In genomic region chr2:78724416-78724815, GRCm38 (mm10) we compare ENCODE assay signal across 20 mouse cellular contexts.
"Had no signal": no experiment of that assay in that cellular context is flagged by ENCODE, and none has a peak within 500 bp of the region (broad histone marks: within the 10 kb centered on the region; RNA-seq: fewer than 3 reads in every experiment).

No protein-coding gene starts in this region.

- H3K27me3 ChIP-seq: limb, embryonic 13.5 days; liver, embryonic 13.5 days; lung, embryonic 15.5 days; midbrain, embryonic 12.5 days; midbrain, embryonic 15.5 days; neural tube, embryonic 12.5 days; neural tube, embryonic 15.5 days had no signal

- ATAC-seq: midbrain, embryonic 15.5 days had no signal

- H3K36me3 ChIP-seq: limb, embryonic 10.5 days; limb, embryonic 13.5 days; liver, embryonic 13.5 days; lung, embryonic 15.5 days; midbrain, embryonic 12.5 days; midbrain, embryonic 15.5 days; neural tube, embryonic 12.5 days; neural tube, embryonic 15.5 days had no signal

- H3K9ac ChIP-seq: limb, embryonic 13.5 days; liver, embryonic 13.5 days; lung, embryonic 15.5 days; midbrain, embryonic 12.5 days; midbrain, embryonic 15.5 days; neural tube, embryonic 12.5 days; neural tube, embryonic 15.5 days had no signal

- H3K4me1 ChIP-seq: limb, embryonic 10.5 days; limb, embryonic 13.5 days; midbrain, embryonic 12.5 days; midbrain, embryonic 15.5 days; neural tube, embryonic 12.5 days; neural tube, embryonic 15.5 days had no signal

- H3K4me3 ChIP-seq: limb, embryonic 10.5 days; limb, embryonic 13.5 days; liver, embryonic 13.5 days; lung, embryonic 15.5 days; midbrain, embryonic 12.5 days; midbrain, embryonic 15.5 days; neural tube, embryonic 12.5 days; neural tube, embryonic 15.5 days had no signal

- H3K9me3 ChIP-seq: limb, embryonic 10.5 days; limb, embryonic 13.5 days; liver, embryonic 13.5 days; lung, embryonic 15.5 days; midbrain, embryonic 12.5 days; midbrain, embryonic 15.5 days; neural tube, embryonic 12.5 days; neural tube, embryonic 15.5 days had no signal

- H3K27ac ChIP-seq: limb, embryonic 10.5 days; limb, embryonic 13.5 days; liver, embryonic 13.5 days; lung, embryonic 15.5 days; macrophage; midbrain, embryonic 12.5 days; midbrain, embryonic 15.5 days; neural tube, embryonic 12.5 days; neural tube, embryonic 15.5 days; stomach, postnatal 0 days had no signal

- DNase-seq: kidney, adult 18-20 months; kidney, adult 9 months; kidney, postnatal 14 days; kidney, postnatal 4 days; liver, embryonic 13.5 days; right cerebral cortex, adult 18-20 months; right cerebral cortex, postnatal 14 days; right cerebral cortex, postnatal 4 days; thymus, adult 2 months; thymus, postnatal 14 days; thymus, postnatal 4 days had no signal

- H3K4me2 ChIP-seq: limb, embryonic 13.5 days; liver, embryonic 13.5 days; lung, embryonic 15.5 days; midbrain, embryonic 12.5 days; midbrain, embryonic 15.5 days; neural tube, embryonic 12.5 days; neural tube, embryonic 15.5 days had no signal
